Mouse (Mus musculus): ENCODE data around the gene Lrrfip1.

- TF ChIP-seq CTCF (IDR thresholded peaks at IDR 0.05; ENCODE audit: low read depth) (no peak), EP300 (IDR thresholded peaks at IDR 0.05; ENCODE audit: low read depth) (no peak)
These were observed at the start of gene Lrrfip1 for GRCm38 (mm10) chr1:90998268-90998890.

Data from liver, embryonic 14.5 days (tissue).